Mouse (Mus musculus): ENCODE data around the gene Tchp. TPM values are rescaled to one million over a fixed set of nuclear protein-coding genes. Genes with fewer than 3 reads are reported as not detected.

Gene Tchp
- 11.5 and 14.0 TPM in 2 replicates for polyA plus RNA-seq (2015; fragmentation: Nextera tagmentation; extraction: Ambion mirVana)

DNA sequence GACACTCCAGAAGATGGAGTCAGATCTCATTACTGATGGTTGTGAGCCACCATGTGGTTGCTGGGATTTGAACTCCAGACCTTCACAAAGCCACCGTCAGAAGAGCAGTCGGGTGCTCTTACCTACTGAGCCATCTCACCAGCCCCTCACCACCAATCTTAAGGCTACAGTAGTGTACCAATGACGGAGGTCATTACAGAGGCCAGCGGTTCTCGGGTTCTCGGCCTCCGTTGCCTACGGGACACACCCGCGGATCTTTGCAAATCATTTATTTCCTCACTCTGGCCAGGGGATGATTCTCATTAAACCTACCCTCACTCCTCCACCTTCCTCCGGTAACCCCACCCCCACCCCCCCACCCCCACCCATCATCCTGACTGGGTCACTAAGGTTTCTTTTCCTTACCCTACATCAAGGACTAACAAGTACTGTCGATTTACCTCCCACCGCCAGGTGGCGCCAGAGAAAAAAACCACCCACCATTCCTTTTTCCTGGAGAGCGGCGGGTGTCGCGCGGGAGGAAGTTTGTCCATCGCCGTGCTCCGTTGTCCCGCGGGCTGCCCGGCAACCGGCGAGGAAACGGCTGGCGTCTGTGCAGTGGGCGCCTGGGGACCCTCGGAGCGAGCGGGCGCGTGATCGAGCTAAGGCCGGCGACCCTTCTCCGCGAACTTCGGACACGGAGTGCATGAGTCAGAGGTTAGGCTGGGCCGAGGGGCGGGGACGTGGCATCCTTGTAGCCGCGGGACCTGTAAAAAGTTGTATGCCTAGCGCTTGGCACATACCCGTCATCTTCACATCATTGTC is at the start of gene Tchp:
Gene Tchp (plus strand): TSS at position 496 of the 804 bp plus-strand sequence.
- Histone ChIP-seq H3K27me3 (ENCODE audit: control insufficient read depth, insufficient read depth, low read depth, low read length) (no peaks in the 10 kb centered on the region), H3K27ac (ENCODE audit: low read length) (no peak within 1 kb of the TSS), H3K4me2 (ENCODE audit: low read depth, low read length) (peak within 1 kb of the TSS; percentile 57), H3K9me3 (ENCODE audit: control insufficient read depth, low read length) (no peaks in the 10 kb centered on the region), H3K9ac (ENCODE audit: low read length) (peak within 1 kb of the TSS; percentile 87), H3K4me1 (replicated peaks; ENCODE audit: control insufficient read depth, insufficient read depth, low read length) (peaks cover 6% of the 10 kb centered on the region), H3K36me3 (ENCODE audit: control insufficient read depth, insufficient read depth, low read length) (peaks cover 13% of the 10 kb centered on the region), H3K4me3 (ENCODE audit: low read length) (peak within 1 kb of the TSS; percentile 94)
- ATAC-seq (ENCODE audit: low read depth), result peak; percentile 73
- 5% methylated on average over 49 of the region's 49 CpGs for WGBS

DNA sequence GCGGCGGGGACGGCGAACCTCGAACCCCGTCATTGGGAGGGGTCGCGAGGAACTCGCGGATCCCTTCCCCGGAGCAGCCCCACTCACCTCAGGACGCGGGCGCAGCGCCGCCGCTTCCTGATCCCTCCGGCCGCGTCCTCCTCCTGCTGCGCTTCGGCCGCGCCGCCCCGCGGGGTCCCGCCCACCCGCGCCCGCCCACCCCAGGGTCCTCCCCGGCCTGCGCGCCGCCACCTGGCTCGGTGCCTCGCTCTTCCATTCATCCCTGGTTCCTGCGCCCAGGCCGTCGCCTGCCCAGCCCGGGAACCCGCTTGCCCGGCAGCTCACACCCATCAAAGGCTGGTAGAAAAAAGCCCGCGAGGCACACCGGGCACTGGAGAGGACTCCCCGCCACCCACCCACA is 49.3 kb upstream of the Tchp start, which contains the start of gene Trpv4:
Gene Trpv4 (minus strand): TSS at position 167 of the 400 bp plus-strand sequence.
- peak within 1 kb of the TSS; percentile 94 for H3K4me2 ChIP-seq (ENCODE audit: low read depth, low read length)
- H3K36me3 ChIP-seq (ENCODE audit: control insufficient read depth, insufficient read depth, low read length), result no peaks in the 10 kb centered on the region
- ATAC-seq (ENCODE audit: low read depth), result peak; percentile 83
- H3K4me3 ChIP-seq (ENCODE audit: low read length), result peak within 1 kb of the TSS; percentile 57
- WGBS, result 2% methylated on average over 37 of the region's 47 CpGs
- H3K9me3 ChIP-seq (ENCODE audit: control insufficient read depth, low read length), result no peaks in the 10 kb centered on the region
- peak within 1 kb of the TSS; percentile 70 for H3K9ac ChIP-seq (ENCODE audit: low read length)
- H3K27me3 ChIP-seq (ENCODE audit: control insufficient read depth, insufficient read depth, low read depth, low read length), result peaks cover 31% of the 10 kb centered on the region
- no peak within 1 kb of the TSS for H3K27ac ChIP-seq (ENCODE audit: low read length)
- peaks cover 11% of the 10 kb centered on the region for H3K4me1 ChIP-seq (replicated peaks; ENCODE audit: control insufficient read depth, insufficient read depth, low read length)

DNA sequence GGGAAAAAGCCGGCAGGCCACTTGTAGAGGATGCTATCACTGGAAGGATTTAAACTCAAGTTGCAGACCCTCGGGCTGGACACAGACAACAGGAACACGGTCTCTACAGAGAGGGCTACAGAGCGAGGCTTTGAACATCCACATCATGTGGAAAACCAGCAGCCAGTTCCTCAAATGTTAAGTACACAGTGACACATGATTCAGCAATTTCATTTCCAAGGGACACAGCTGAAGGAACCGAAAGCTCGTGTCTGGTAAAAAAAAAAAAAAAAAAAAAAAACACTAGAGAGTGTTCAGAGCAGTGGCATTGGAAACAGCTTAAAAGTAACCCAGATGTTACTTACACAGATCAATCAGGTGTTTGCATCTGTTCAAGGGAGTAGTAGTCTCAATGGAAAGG is 46.5 kb upstream of the Tchp start:
- H3K9ac ChIP-seq (ENCODE audit: low read length), result no peak overlapping the region
- H3K4me1 ChIP-seq (replicated peaks; ENCODE audit: control insufficient read depth, insufficient read depth, low read length), result peaks cover 15% of the 10 kb centered on the region
- no peaks in the 10 kb centered on the region for H3K36me3 ChIP-seq (ENCODE audit: control insufficient read depth, insufficient read depth, low read length)
- no peak for ATAC-seq (ENCODE audit: low read depth)
- 45% methylated on average over 6 of the region's 6 CpGs for WGBS
- no peak overlapping the region for H3K27ac ChIP-seq (ENCODE audit: low read length)
- no peak overlapping the region for H3K4me3 ChIP-seq (ENCODE audit: low read length)
- no peaks in the 10 kb centered on the region for H3K9me3 ChIP-seq (ENCODE audit: control insufficient read depth, low read length)
- H3K27me3 ChIP-seq (ENCODE audit: control insufficient read depth, insufficient read depth, low read depth, low read length), result peaks cover 28% of the 10 kb centered on the region
- H3K4me2 ChIP-seq (ENCODE audit: low read depth, low read length), result no peak overlapping the region

DNA sequence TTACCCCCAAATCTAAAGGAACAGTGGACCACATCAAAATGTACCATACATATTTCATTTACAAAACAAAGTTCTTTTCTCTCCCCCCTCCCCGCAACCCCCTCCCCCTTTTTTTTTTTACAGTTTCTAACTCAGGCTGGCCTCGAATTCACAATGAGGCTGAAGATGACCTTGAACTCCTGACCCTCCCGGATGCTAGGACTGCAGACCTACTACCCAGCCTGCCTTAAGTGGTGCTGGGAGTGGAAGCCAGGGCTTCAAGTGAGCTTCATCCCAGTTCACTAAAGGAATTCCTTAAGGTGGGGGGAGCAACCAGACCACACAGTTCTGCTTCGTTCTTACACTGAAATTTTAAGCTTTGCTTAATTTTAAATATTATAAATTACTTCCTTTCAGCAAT is 43.4 kb upstream of the Tchp start:
- Histone ChIP-seq H3K9me3 (ENCODE audit: control insufficient read depth, low read length) (no peaks in the 10 kb centered on the region), H3K27me3 (ENCODE audit: control insufficient read depth, insufficient read depth, low read depth, low read length) (peaks cover 5% of the 10 kb centered on the region), H3K36me3 (ENCODE audit: control insufficient read depth, insufficient read depth, low read length) (no peaks in the 10 kb centered on the region), H3K27ac (ENCODE audit: low read length) (no peak overlapping the region), H3K4me2 (ENCODE audit: low read depth, low read length) (no peak overlapping the region), H3K4me3 (ENCODE audit: low read length) (no peak overlapping the region), H3K9ac (ENCODE audit: low read length) (no peak overlapping the region), H3K4me1 (replicated peaks; ENCODE audit: control insufficient read depth, insufficient read depth, low read length) (peaks cover 9% of the 10 kb centered on the region)
- 47% methylated on average over 4 of the region's 4 CpGs for WGBS
- ATAC-seq (ENCODE audit: low read depth), result no peak

DNA sequence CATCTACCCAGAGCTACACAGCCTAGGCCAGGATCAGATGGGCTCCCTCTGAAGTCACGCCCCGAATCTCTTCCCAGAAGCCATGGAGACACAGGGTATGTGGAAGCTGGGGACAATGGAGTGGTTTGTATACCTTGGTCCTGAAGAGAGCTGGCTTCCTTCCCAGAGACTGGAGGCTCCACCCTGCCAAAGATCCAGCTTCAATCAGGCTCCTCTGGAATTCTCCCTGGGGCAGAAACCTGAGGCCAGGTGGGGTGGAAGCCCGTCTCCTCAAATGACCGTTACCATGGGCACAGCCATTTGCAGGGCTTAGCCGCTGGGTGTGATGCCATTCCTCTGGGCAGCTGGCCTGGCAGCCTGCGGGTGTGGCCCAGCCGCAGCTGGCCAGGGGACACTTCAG is 42.8 kb upstream of the Tchp start:
- peak; percentile 69 for ATAC-seq (ENCODE audit: low read depth)
- Histone ChIP-seq H3K4me2 (ENCODE audit: low read depth, low read length) (no peak overlapping the region), H3K4me1 (replicated peaks; ENCODE audit: control insufficient read depth, insufficient read depth, low read length) (peaks cover 9% of the 10 kb centered on the region), H3K9me3 (ENCODE audit: control insufficient read depth, low read length) (no peaks in the 10 kb centered on the region), H3K4me3 (ENCODE audit: low read length) (no peak overlapping the region), H3K27me3 (ENCODE audit: control insufficient read depth, insufficient read depth, low read depth, low read length) (no peaks in the 10 kb centered on the region), H3K27ac (ENCODE audit: low read length) (no peak overlapping the region), H3K36me3 (ENCODE audit: control insufficient read depth, insufficient read depth, low read length) (0 out of 2 replicates have a peak, but pooled peaks cover under 1% of the 10 kb centered on the region), H3K9ac (ENCODE audit: low read length) (no peak overlapping the region)
- WGBS, result 48% methylated on average over 7 of the region's 7 CpGs

DNA sequence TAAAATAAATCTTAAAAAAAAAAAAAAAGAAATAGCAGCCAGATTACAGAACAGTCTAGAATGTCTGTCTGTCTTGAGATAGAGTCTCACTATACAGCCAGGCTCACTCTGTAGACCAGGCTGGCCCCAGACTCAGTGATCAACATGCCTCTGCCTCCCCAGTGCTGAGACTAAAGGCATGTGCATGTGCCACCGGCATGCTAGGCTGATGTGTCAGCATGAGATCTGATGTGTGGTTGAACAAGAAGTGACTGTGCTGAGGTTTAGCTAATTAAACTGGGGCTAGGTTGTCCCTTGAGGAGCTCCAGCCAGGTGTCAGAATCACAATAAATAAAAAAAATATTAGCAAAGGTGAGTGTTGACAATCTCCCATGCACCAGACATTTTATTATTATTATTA is 40.9 kb upstream of the Tchp start:
- Histone ChIP-seq H3K4me1 (replicated peaks; ENCODE audit: control insufficient read depth, insufficient read depth, low read length) (peaks cover 9% of the 10 kb centered on the region), H3K36me3 (ENCODE audit: control insufficient read depth, insufficient read depth, low read length) (peaks cover 5% of the 10 kb centered on the region; the same call in 1 of the 2 replicates)

DNA sequence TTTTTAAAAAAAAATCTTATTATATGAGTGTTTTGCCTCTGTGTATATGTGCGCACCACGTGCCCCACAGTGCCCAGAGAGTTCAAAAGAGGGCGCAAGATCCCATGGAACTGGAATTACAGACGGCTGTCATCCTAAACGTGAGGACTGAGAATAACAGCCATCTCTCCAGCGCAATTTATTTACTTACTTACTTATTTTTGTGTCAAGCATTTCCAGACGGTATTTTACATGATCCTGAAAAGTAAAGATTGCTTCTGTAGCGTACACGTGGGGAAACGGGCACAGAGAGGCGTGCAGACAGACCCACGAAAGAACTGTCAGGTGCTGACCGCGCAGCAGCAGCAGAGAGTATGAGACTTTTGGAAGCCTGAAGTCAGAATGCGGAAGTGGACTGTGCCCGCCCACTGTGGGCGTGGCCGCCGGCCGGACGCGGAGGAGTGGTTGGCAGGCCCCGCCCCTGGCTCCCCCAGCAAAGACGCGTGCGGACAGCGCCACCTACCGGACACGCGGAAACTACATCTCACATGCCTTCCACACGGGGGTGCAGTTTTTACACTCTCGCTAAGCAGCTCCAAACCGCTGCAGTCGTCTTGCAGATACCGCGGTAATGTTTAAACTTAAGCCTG is 40.2 kb upstream of the Tchp start:
- Histone ChIP-seq H3K4me1 (replicated peaks; ENCODE audit: control insufficient read depth, insufficient read depth, low read length) (peaks cover 9% of the 10 kb centered on the region), H3K4me3 (ENCODE audit: low read length) (peak overlapping the region; percentile 41), H3K36me3 (ENCODE audit: control insufficient read depth, insufficient read depth, low read length) (peaks cover 5% of the 10 kb centered on the region; the same call in 1 of the 2 replicates), H3K9ac (ENCODE audit: low read length) (peak overlapping the region; percentile 38; the same call in 1 of the 2 replicates), H3K9me3 (ENCODE audit: control insufficient read depth, low read length) (no peaks in the 10 kb centered on the region), H3K4me2 (ENCODE audit: low read depth, low read length) (peak overlapping the region; percentile 61), H3K27ac (ENCODE audit: low read length) (peak overlapping the region; percentile 44; the same call in 1 of the 2 replicates), H3K27me3 (ENCODE audit: control insufficient read depth, insufficient read depth, low read depth, low read length) (no peaks in the 10 kb centered on the region)
- 3% methylated on average over 36 of the region's 36 CpGs for WGBS
- ATAC-seq (ENCODE audit: low read depth), result peak; percentile 96

More for the DNA sequence above, 40.9 kb upstream of the Tchp start:
- Histone ChIP-seq H3K4me2 (ENCODE audit: low read depth, low read length) (no peak overlapping the region), H3K9ac (ENCODE audit: low read length) (no peak overlapping the region), H3K27ac (ENCODE audit: low read length) (no peak overlapping the region), H3K4me3 (ENCODE audit: low read length) (no peak overlapping the region), H3K9me3 (ENCODE audit: control insufficient read depth, low read length) (no peaks in the 10 kb centered on the region), H3K27me3 (ENCODE audit: control insufficient read depth, insufficient read depth, low read depth, low read length) (no peaks in the 10 kb centered on the region)
- ATAC-seq (ENCODE audit: low read depth), result no peak
- WGBS, result 52% methylated on average over 1 of the region's 1 CpGs

DNA sequence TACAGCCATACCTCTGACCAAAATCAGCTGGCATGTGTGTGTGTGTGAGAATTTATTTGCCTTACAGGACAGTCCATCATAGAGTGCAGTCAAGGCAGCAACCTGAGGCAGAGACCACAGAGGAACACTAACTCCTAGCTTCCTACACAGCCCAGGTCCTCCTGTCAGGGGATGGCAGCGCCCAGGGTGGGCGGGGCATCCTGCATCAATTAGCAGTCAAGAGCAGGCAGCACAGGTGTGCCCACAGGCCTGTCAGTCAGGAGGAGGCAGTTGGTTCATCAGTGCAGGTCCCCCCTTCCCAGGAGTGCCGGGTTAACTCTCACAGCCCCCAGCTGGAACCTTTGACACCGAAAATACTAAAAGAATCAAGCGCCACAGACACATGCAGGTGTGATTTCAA is 38.5 kb upstream of the Tchp start:
- H3K27me3 ChIP-seq (ENCODE audit: control insufficient read depth, insufficient read depth, low read depth, low read length), result no peaks in the 10 kb centered on the region
- no peaks in the 10 kb centered on the region for H3K9me3 ChIP-seq (ENCODE audit: control insufficient read depth, low read length)
- ATAC-seq (ENCODE audit: low read depth), result no peak
- no peak overlapping the region for H3K4me2 ChIP-seq (ENCODE audit: low read depth, low read length)
- no peak overlapping the region for H3K4me3 ChIP-seq (ENCODE audit: low read length)
- H3K4me1 ChIP-seq (replicated peaks; ENCODE audit: control insufficient read depth, insufficient read depth, low read length), result peaks cover 9% of the 10 kb centered on the region
- no peak overlapping the region for H3K9ac ChIP-seq (ENCODE audit: low read length)
- WGBS, result 92% methylated on average over 5 of the region's 5 CpGs
- H3K36me3 ChIP-seq (ENCODE audit: control insufficient read depth, insufficient read depth, low read length), result peaks cover 5% of the 10 kb centered on the region; the same call in 1 of the 2 replicates
- H3K27ac ChIP-seq (ENCODE audit: low read length), result no peak overlapping the region

DNA sequence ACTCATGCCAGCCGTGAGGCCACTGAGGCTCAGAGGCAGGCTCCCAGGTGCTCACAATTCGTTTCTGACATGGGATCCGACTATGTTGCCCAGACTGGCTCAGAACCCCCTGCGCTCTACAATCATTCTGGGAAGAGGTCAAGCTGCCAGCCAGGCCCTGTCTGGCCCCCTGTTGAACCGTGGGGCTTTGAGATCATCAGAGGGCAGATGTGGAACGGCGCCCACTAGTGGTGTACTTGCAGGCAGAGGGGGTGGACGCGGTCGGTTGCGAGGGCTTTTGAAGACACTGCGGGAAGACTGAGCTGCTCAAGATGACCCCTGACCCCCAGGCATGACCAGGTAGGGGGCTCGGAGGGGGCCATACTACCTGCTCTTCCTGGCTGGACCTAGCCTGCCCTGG is 34.4 kb upstream of the Tchp start:
- no peaks in the 10 kb centered on the region; the same call in 1 of the 2 replicates for H3K4me1 ChIP-seq (replicated peaks; ENCODE audit: control insufficient read depth, insufficient read depth, low read length)
- no peak overlapping the region for H3K27ac ChIP-seq (ENCODE audit: low read length)
- no peak for ATAC-seq (ENCODE audit: low read depth)
- no peaks in the 10 kb centered on the region for H3K9me3 ChIP-seq (ENCODE audit: control insufficient read depth, low read length)
- H3K9ac ChIP-seq (ENCODE audit: low read length), result no peak overlapping the region
- WGBS, result 85% methylated on average over 13 of the region's 13 CpGs
- H3K4me3 ChIP-seq (ENCODE audit: low read length), result no peak overlapping the region
- no peaks in the 10 kb centered on the region for H3K27me3 ChIP-seq (ENCODE audit: control insufficient read depth, insufficient read depth, low read depth, low read length)
- H3K4me2 ChIP-seq (ENCODE audit: low read depth, low read length), result no peak overlapping the region
- H3K36me3 ChIP-seq (ENCODE audit: control insufficient read depth, insufficient read depth, low read length), result peaks cover 11% of the 10 kb centered on the region

All from lung, embryonic 16.5 days (tissue).